21 mouse cellular contexts compared by ENCODE assay signal in genomic region chr15:52589391-52589790, GRCm38 (mm10).
A peak's percentile ranks its signal among the peaks of the same experiment; 100 is the strongest.
DNase-seq lines count a peak whose midpoint lies in the region; ATAC-seq lines count a peak whose summit lies in the region.
"Had no signal": no experiment of that assay in that cellular context is flagged by ENCODE, and none has a peak within 500 bp of the region (broad histone marks: within the 10 kb centered on the region; RNA-seq: fewer than 3 reads in every experiment).

No protein-coding gene starts in this region.

- WGBS in forebrain, embryonic 14.5 days, result 34% methylated on average over 4 of the region's 4 CpGs
- WGBS in forebrain, embryonic 15.5 days, result 25% methylated on average over 4 of the region's 4 CpGs
- WGBS in hindbrain, embryonic 15.5 days, result 28% methylated on average over 4 of the region's 4 CpGs
- WGBS in hindbrain, embryonic 12.5 days, result 27% methylated on average over 4 of the region's 4 CpGs

- no peak for ATAC-seq in forebrain, embryonic 14.5 days
- no peak for ATAC-seq in forebrain, embryonic 15.5 days (replicated peaks)
- peak; percentile 42; the same call in 1 of the 2 replicates for ATAC-seq in hindbrain, embryonic 15.5 days (ENCODE audit: low FRiP score, low read depth)
- no peak for ATAC-seq in hindbrain, embryonic 12.5 days (ENCODE audit: low FRiP score)
- ATAC-seq: activated CD4-positive, CD25-positive, alpha-beta regulatory T cell, adult 4 months; lung, postnatal 0 days; midbrain, embryonic 15.5 days had no signal

- no peaks in the 10 kb centered on the region for H3K4me1 ChIP-seq in forebrain, embryonic 14.5 days (ENCODE audit: control insufficient read depth, insufficient read depth, low read length)
- H3K4me1 ChIP-seq in forebrain, embryonic 15.5 days, result no peaks in the 10 kb centered on the region
- H3K4me1 ChIP-seq in hindbrain, embryonic 15.5 days (replicated peaks), result no peaks in the 10 kb centered on the region
- H3K4me1 ChIP-seq in hindbrain, embryonic 12.5 days, result no peaks in the 10 kb centered on the region
- H3K4me1 ChIP-seq: embryonic facial prominence, embryonic 12.5 days; heart, embryonic 12.5 days; limb, embryonic 15.5 days; midbrain, embryonic 15.5 days had no signal

- no peak overlapping the region for H3K27ac ChIP-seq in forebrain, embryonic 14.5 days (ENCODE audit: low read depth, low read length)
- no peak overlapping the region for H3K27ac ChIP-seq in forebrain, embryonic 15.5 days (replicated peaks)
- H3K27ac ChIP-seq in hindbrain, embryonic 15.5 days (replicated peaks), result no peak overlapping the region
- no peak overlapping the region for H3K27ac ChIP-seq in hindbrain, embryonic 12.5 days
- H3K27ac ChIP-seq: embryonic facial prominence, embryonic 12.5 days; limb, embryonic 15.5 days; midbrain, embryonic 15.5 days had no signal

- no peak overlapping the region for H3K4me2 ChIP-seq in forebrain, embryonic 14.5 days (ENCODE audit: low read length)
- H3K4me2 ChIP-seq in forebrain, embryonic 15.5 days (replicated peaks), result no peak overlapping the region
- no peak overlapping the region for H3K4me2 ChIP-seq in hindbrain, embryonic 15.5 days
- H3K4me2 ChIP-seq in hindbrain, embryonic 12.5 days (replicated peaks), result no peak overlapping the region
- H3K4me2 ChIP-seq: embryonic facial prominence, embryonic 12.5 days; heart, embryonic 12.5 days; limb, embryonic 15.5 days; midbrain, embryonic 15.5 days had no signal

- no peak overlapping the region for H3K9ac ChIP-seq in forebrain, embryonic 14.5 days (ENCODE audit: low read length)
- no peak overlapping the region for H3K9ac ChIP-seq in forebrain, embryonic 15.5 days (replicated peaks)
- H3K9ac ChIP-seq in hindbrain, embryonic 15.5 days, result no peak overlapping the region
- H3K9ac ChIP-seq in hindbrain, embryonic 12.5 days, result no peak overlapping the region
- H3K9ac ChIP-seq: embryonic facial prominence, embryonic 12.5 days; heart, embryonic 12.5 days; limb, embryonic 15.5 days; midbrain, embryonic 15.5 days had no signal

- DNase-seq in forebrain, embryonic 14.5 days (ENCODE audit: low spot score), result peak; percentile 7
- DNase-seq in 3134 (ENCODE audit: extremely low read depth, insufficient read length, low spot score), result peak; percentile 19
- peak; percentile 96 for DNase-seq in Muller cell, postnatal 12 days (ENCODE audit: inconsistent ontology term)
- DNase-seq in layer of hippocampus, postnatal 36 days, result no peak
- DNase-seq: adrenal gland, postnatal 14 days; cerebellum, adult 11-12 months; cerebellum, postnatal 25 days; heart, postnatal 36 days; kidney, adult 18-20 months; kidney, postnatal 10 days; thymus, postnatal 14 days had no signal

- no peak overlapping the region for H3K4me3 ChIP-seq in forebrain, embryonic 14.5 days (ENCODE audit: low read depth, low read length)
- no peak overlapping the region for H3K4me3 ChIP-seq in forebrain, embryonic 15.5 days
- H3K4me3 ChIP-seq in hindbrain, embryonic 15.5 days, result no peak overlapping the region
- no peak overlapping the region for H3K4me3 ChIP-seq in hindbrain, embryonic 12.5 days
- H3K4me3 ChIP-seq: embryonic facial prominence, embryonic 12.5 days; erythroblast, embryonic 14.5 days; heart, embryonic 12.5 days; limb, embryonic 15.5 days; midbrain, embryonic 15.5 days had no signal

- no peaks in the 10 kb centered on the region for H3K36me3 ChIP-seq in forebrain, embryonic 14.5 days (ENCODE audit: control insufficient read depth, insufficient read depth, low read length)
- no peaks in the 10 kb centered on the region for H3K36me3 ChIP-seq in forebrain, embryonic 15.5 days
- no peaks in the 10 kb centered on the region for H3K36me3 ChIP-seq in hindbrain, embryonic 15.5 days
- no peaks in the 10 kb centered on the region for H3K36me3 ChIP-seq in hindbrain, embryonic 12.5 days
- H3K36me3 ChIP-seq: embryonic facial prominence, embryonic 12.5 days; heart, embryonic 12.5 days; limb, embryonic 15.5 days; midbrain, embryonic 15.5 days had no signal

- no peaks in the 10 kb centered on the region for H3K27me3 ChIP-seq in forebrain, embryonic 14.5 days (replicated peaks; ENCODE audit: control insufficient read depth, insufficient read depth, low read length)
- no peaks in the 10 kb centered on the region for H3K27me3 ChIP-seq in forebrain, embryonic 15.5 days
- H3K27me3 ChIP-seq in hindbrain, embryonic 15.5 days, result no peaks in the 10 kb centered on the region
- no peaks in the 10 kb centered on the region for H3K27me3 ChIP-seq in hindbrain, embryonic 12.5 days
- H3K27me3 ChIP-seq: embryonic facial prominence, embryonic 12.5 days; heart, embryonic 12.5 days; limb, embryonic 15.5 days; midbrain, embryonic 15.5 days had no signal

- no peaks in the 10 kb centered on the region for H3K9me3 ChIP-seq in forebrain, embryonic 14.5 days (replicated peaks; ENCODE audit: control insufficient read depth, low read length)
- H3K9me3 ChIP-seq in forebrain, embryonic 15.5 days, result no peaks in the 10 kb centered on the region
- H3K9me3 ChIP-seq in hindbrain, embryonic 15.5 days, result no peaks in the 10 kb centered on the region
- H3K9me3 ChIP-seq in hindbrain, embryonic 12.5 days (replicated peaks), result no peaks in the 10 kb centered on the region
- H3K9me3 ChIP-seq: embryonic facial prominence, embryonic 12.5 days; heart, embryonic 12.5 days; limb, embryonic 15.5 days; midbrain, embryonic 15.5 days had no signal

Comparison
In these comparisons a context has a peak if more than half of its experiments do, and no peak if none do; other contexts are left out.
1. DNase-seq: peak in forebrain, embryonic 14.5 days (single experiment), 3134 (single experiment) and Muller cell, postnatal 12 days (single experiment); none in layer of hippocampus, postnatal 36 days (0 of 2).